Mouse (Mus musculus) small intestine, adult 2 months (tissue): ENCODE data around the gene Polr3gl.

ENCODE experiments used
- CTCF ChIP-seq: fragments of 200-500 bp; IDR thresholded peaks from 2 replicates; pipeline ENCODE4 v1.5.1; 2012; ENCODE audit warnings: low read depth, mild to moderate bottlenecking, control low read depth, inconsistent platforms, low read length, moderate library complexity, mixed read lengths; ENCODE audit not compliant: insufficient replicate concordance, insufficient read length; ENCODE audit errors: extremely low read depth
- POLR2A ChIP-seq: fragments of 200-500 bp; IDR thresholded peaks from 2 replicates; pipeline ENCODE4 v1.6.1; 2012; ENCODE audit warnings: low read depth, mild to moderate bottlenecking, control low read depth, inconsistent platforms, low read length, moderate library complexity

DNA sequence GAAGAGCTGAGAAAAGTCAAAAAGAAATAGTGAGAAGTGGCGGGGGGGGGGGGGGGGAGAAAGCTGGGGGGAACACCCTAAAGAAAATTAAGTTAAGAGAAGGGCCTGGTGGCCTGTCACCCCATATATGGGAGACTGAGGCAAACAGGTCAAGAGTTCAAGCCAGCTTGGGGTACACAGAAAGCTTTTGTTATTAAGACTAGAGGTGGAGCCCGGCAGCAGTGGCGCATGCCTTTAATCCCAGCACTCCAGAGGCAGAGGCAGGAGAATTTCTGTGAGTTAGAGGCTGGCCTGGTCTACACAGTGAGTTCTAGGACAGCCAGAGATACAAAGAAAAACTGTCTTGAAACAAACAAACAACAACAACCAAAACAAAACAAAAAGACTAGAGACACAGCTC is 28.9 kb downstream of the Polr3gl start:
- no peak for TF ChIP-seq CTCF
- TF ChIP-seq POLR2A, result no peak
